Mouse (Mus musculus): ENCODE data around the gene Slc34a3. TPM values are rescaled to one million over a fixed set of nuclear protein-coding genes. Genes with fewer than 3 reads are reported as not detected.

Gene Slc34a3
- polyA plus RNA-seq, 1 experiment from 2014 or later, result not detected

DNA sequence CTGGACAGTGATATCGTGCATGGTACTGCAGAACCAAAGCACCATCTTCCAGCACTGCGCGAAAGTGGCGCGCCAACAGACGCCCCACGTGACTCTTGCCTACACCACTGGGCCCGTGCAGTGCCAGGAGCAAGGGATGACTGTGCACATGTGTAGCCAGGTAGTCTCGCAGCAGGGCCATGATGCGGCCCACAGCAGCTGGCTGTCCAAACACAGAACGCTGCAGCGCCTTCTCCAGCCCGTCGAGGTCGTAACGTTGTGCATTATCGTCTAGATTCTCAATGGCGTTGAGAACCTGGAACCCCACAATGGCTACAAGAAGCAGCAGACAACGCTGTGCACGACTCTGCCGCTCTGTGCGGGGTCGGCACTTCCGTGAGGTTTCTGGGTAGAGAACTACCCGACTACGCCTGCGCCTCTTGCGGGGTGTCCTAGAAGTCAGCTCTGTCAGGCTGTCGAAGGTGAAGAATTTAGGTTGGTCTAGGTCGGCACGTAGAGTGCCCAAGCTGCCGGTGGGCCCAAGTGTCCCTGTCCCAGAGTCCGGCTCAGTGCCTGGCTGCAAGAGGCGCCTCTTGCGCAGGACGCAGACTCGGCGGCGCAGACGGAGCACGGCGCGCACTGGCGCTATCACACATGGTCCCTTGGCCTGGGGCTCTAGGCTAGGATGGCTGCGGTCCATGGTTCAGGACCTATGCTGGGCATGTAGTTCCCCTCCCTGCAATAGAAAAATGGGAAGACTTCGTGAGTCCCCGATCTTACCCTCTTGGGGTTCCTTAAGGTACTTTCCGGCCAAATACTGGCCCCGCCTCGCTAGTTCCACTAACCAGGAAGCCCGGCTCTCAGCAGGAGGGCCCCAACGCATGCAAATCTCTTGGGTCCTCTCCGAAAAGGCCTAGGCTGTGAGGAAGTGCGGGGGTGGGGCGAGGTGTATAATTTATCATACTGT, 38.7 kb downstream of the Slc34a3 start:
- H3K9me3 ChIP-seq (replicated peaks; ENCODE audit: control insufficient read depth, low read length, poor library complexity, severe bottlenecking), result no peaks in the 10 kb centered on the region
- H3K9ac ChIP-seq (ENCODE audit: low read depth, low read length), result no peak overlapping the region
- no peak for ATAC-seq
- H3K27me3 ChIP-seq (ENCODE audit: control insufficient read depth, insufficient read depth, low read depth, low read length), result peaks cover 21% of the 10 kb centered on the region
- H3K27ac ChIP-seq (ENCODE audit: low read length), result no peak overlapping the region
- 23% methylated on average over 55 of the region's 55 CpGs for WGBS
- no peak overlapping the region for H3K4me2 ChIP-seq (ENCODE audit: low read length)
- peaks cover 9% of the 10 kb centered on the region; the same call in 1 of the 2 replicates for H3K36me3 ChIP-seq (ENCODE audit: control insufficient read depth, insufficient read depth, low read length)
- H3K4me3 ChIP-seq (ENCODE audit: low read depth, low read length), result no peak overlapping the region
- H3K4me1 ChIP-seq (ENCODE audit: control insufficient read depth, insufficient read depth, low read length), result no peaks in the 10 kb centered on the region; the same call in 1 of the 2 replicates

DNA sequence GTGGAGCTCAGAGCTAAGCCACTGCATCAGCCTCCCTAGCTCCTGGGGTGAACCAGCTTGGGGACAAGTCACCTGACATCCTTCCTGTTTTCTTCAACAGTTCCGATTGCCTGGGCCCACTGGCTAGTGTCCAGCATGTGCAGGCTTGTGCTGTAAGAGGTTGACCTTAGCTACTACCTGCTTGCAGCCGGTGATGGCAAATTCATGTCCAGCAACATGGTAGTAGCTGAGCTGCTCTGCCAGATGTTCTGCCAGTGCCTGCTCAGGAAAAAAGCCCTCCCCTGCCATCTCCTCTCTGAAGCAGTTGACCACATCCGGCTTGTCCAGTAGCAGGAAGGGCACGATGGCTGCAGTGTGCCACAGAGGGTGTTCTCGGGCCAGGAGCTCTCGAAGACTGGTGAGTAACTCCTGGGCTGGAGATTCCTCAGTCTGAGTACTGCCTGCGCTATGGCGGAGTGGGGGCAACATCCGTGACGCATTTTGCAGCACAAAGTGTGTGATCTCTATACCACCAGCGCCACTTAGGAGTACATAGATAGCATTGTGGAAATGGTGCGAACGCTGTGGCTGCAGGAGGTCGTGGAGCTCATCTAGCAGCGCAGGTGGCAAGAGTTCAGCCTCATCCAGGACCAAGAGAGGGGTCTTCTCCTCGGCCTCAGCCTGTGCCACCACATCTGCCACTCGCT, 39.5 kb downstream of the Slc34a3 start:
- WGBS, result 85% methylated on average over 17 of the region's 17 CpGs
- Histone ChIP-seq H3K4me1 (ENCODE audit: control insufficient read depth, insufficient read depth, low read length) (no peaks in the 10 kb centered on the region; the same call in 1 of the 2 replicates), H3K27ac (ENCODE audit: low read length) (no peak overlapping the region), H3K4me2 (ENCODE audit: low read length) (no peak overlapping the region), H3K9me3 (replicated peaks; ENCODE audit: control insufficient read depth, low read length, poor library complexity, severe bottlenecking) (no peaks in the 10 kb centered on the region), H3K36me3 (ENCODE audit: control insufficient read depth, insufficient read depth, low read length) (0 out of 2 replicates have a peak, but pooled peaks cover under 1% of the 10 kb centered on the region), H3K9ac (ENCODE audit: low read depth, low read length) (no peak overlapping the region), H3K4me3 (ENCODE audit: low read depth, low read length) (no peak overlapping the region), H3K27me3 (ENCODE audit: control insufficient read depth, insufficient read depth, low read depth, low read length) (peaks cover 21% of the 10 kb centered on the region)
- no peak for ATAC-seq

DNA sequence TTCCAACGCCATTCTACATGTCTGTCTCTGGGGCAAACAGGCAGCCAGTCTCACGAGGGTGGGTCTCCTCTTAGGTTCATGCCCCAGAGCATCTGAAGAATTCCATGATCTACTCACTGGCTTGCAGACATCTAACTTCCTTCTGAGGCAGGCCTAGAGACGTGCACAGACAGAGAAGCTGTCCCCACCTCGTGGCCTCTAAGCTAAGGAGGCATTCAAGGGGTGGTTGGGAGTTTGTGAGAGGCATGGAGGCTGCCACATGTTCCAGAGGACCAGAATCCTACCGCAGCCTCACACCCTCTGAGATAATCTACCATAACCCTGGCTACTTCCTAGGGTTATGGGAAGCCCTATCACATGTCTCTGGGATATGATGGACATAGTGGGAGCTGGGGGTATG, 40.2 kb downstream of the Slc34a3 start:
- H3K27me3 ChIP-seq (ENCODE audit: control insufficient read depth, insufficient read depth, low read depth, low read length), result peaks cover 21% of the 10 kb centered on the region
- ATAC-seq, result no peak
- no peak overlapping the region for H3K27ac ChIP-seq (ENCODE audit: low read length)
- H3K9me3 ChIP-seq (replicated peaks; ENCODE audit: control insufficient read depth, low read length, poor library complexity, severe bottlenecking), result no peaks in the 10 kb centered on the region
- H3K36me3 ChIP-seq (ENCODE audit: control insufficient read depth, insufficient read depth, low read length), result no peaks in the 10 kb centered on the region
- WGBS, result 88% methylated on average over 5 of the region's 5 CpGs
- no peaks in the 10 kb centered on the region; the same call in 1 of the 2 replicates for H3K4me1 ChIP-seq (ENCODE audit: control insufficient read depth, insufficient read depth, low read length)
- no peak overlapping the region for H3K9ac ChIP-seq (ENCODE audit: low read depth, low read length)
- no peak overlapping the region for H3K4me2 ChIP-seq (ENCODE audit: low read length)
- no peak overlapping the region for H3K4me3 ChIP-seq (ENCODE audit: low read depth, low read length)

DNA sequence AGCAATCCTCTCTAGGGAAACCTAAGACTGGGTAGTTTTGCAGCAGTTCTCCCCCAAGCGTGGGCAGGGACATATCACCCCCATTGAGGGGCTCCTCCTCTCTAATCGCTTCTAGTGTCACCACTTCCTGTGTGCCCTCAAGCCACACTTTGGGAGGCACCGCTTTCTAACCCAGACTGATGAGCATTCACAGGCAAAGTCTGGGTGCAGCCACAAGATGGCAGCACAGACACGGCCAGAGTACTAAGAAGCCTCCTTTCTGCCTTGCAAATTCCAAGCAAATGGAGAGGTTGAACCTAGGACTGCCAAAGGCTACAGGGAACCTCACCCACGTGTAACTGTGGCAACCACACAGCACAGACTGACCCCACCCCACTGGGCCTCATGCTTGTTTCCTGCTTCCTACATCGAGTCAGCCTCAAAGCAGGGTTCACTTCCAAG, 40.8 kb downstream of the Slc34a3 start:
- H3K27ac ChIP-seq (ENCODE audit: low read length), result no peak overlapping the region
- ATAC-seq, result peak; percentile 79
- no peak overlapping the region for H3K9ac ChIP-seq (ENCODE audit: low read depth, low read length)

DNA sequence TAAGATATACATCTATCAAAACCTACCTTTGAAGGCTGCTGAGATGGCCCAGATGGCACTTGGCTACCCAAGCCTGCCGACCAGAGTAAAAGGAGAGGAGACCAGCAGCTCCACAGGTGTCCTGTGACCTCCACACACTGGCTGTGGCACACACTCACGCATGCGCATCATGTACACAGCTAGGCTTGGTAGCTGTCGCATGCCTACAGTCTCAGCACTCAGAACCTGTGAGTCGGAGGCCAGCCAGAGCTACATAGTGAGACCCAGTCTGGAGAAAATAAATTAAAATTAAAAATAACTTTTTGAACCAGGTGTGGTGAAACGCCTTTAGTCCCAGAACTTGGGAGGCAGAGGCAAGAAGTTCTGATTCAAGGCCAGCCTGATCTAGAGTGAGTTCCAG, 46.3 kb downstream of the Slc34a3 start:
- WGBS, result 81% methylated on average over 6 of the region's 6 CpGs
- H3K9ac ChIP-seq (ENCODE audit: low read depth, low read length), result no peak overlapping the region
- H3K9me3 ChIP-seq (replicated peaks; ENCODE audit: control insufficient read depth, low read length, poor library complexity, severe bottlenecking), result no peaks in the 10 kb centered on the region
- peaks cover 13% of the 10 kb centered on the region for H3K4me1 ChIP-seq (ENCODE audit: control insufficient read depth, insufficient read depth, low read length)
- no peak overlapping the region for H3K4me2 ChIP-seq (ENCODE audit: low read length)
- H3K4me3 ChIP-seq (ENCODE audit: low read depth, low read length), result no peak overlapping the region
- no peak for ATAC-seq
- no peaks in the 10 kb centered on the region for H3K36me3 ChIP-seq (ENCODE audit: control insufficient read depth, insufficient read depth, low read length)
- no peak overlapping the region for H3K27ac ChIP-seq (ENCODE audit: low read length)
- H3K27me3 ChIP-seq (ENCODE audit: control insufficient read depth, insufficient read depth, low read depth, low read length), result no peaks in the 10 kb centered on the region

More for the DNA sequence above, 40.8 kb downstream of the Slc34a3 start:
- no peak overlapping the region for H3K4me2 ChIP-seq (ENCODE audit: low read length)
- H3K27me3 ChIP-seq (ENCODE audit: control insufficient read depth, insufficient read depth, low read depth, low read length), result peaks cover 21% of the 10 kb centered on the region
- 3% methylated on average over 6 of the region's 6 CpGs for WGBS
- H3K36me3 ChIP-seq (ENCODE audit: control insufficient read depth, insufficient read depth, low read length), result no peaks in the 10 kb centered on the region
- H3K4me3 ChIP-seq (ENCODE audit: low read depth, low read length), result no peak overlapping the region
- no peaks in the 10 kb centered on the region; the same call in 1 of the 2 replicates for H3K4me1 ChIP-seq (ENCODE audit: control insufficient read depth, insufficient read depth, low read length)
- no peaks in the 10 kb centered on the region for H3K9me3 ChIP-seq (replicated peaks; ENCODE audit: control insufficient read depth, low read length, poor library complexity, severe bottlenecking)

DNA sequence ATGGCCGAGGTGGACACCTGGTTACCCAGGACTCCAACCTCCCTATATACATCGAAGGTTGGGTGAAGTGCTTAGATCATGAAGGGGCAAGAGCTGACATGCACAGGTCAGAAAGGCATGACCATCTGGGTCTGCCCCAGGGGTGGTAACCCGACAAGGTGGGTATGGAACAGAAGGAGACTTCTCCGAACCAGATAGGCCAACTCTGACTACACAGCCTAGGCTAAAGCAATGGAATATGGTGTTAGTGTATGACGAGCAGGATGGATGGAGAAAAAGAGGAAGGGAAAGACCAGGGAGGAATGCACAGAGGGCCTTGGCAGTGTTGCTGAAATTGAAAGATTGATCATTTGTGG, 47.6 kb downstream of the Slc34a3 start:
- Histone ChIP-seq H3K4me1 (ENCODE audit: control insufficient read depth, insufficient read depth, low read length) (peaks cover 18% of the 10 kb centered on the region), H3K4me2 (ENCODE audit: low read length) (peak overlapping the region; percentile 76)

DNA sequence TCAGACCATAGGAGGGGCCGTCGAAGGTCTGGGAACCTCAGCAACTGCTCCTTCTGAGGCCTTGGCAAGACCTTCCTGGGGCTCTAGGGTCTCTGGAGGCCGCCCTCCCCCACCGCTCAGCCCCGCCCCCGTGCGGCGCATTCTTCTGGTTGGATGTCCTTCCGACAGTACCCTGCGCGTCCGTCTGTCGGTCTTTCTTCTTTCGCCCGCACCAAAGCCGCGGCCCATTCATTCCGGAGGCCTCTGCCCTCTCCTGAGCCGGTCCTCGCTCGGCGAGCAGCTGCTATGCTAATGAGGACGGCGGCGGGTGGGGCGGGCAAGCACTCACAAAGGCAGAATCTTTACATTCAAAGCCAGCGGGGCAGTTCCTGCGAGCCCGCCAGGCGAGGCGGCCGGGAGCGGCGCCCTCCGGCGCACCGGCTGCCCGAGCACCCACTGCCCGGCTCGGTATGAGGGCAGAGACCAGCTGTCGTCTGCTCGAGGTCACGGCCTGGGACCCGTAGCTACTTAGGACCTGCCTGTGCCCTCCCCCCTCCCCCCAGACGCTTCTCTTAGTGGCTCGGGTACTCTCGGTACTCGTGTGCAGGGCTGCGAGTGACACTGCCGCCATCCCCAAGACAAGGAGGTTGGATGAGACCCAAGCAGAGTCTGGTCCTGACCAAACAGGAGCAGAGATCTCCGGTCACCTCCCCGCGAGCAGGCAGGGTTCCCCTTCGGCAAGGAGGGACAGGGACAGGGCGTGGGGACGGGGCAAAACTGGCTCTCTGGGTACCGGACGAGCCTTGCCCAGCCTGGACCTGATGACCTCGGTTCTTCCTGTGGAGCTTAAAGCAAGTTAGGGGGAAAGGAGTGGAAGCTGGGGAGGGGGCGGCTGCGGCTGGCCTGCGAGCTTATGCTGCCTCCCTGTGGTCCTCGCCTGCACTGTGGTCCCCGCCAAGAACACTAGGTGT, 48.3 kb downstream of the Slc34a3 start:
- Histone ChIP-seq H3K9me3 (replicated peaks; ENCODE audit: control insufficient read depth, low read length, poor library complexity, severe bottlenecking) (no peaks in the 10 kb centered on the region), H3K36me3 (ENCODE audit: control insufficient read depth, insufficient read depth, low read length) (no peaks in the 10 kb centered on the region), H3K27me3 (ENCODE audit: control insufficient read depth, insufficient read depth, low read depth, low read length) (no peaks in the 10 kb centered on the region), H3K4me3 (ENCODE audit: low read depth, low read length) (peak overlapping the region; percentile 46), H3K27ac (ENCODE audit: low read length) (peak overlapping the region; percentile 80), H3K4me1 (ENCODE audit: control insufficient read depth, insufficient read depth, low read length) (peaks cover 18% of the 10 kb centered on the region), H3K4me2 (ENCODE audit: low read length) (peak overlapping the region; percentile 76), H3K9ac (ENCODE audit: low read depth, low read length) (peak overlapping the region; percentile 74)
- peak; percentile 79 for ATAC-seq
- WGBS, result under 1% methylated on average over 63 of the region's 64 CpGs

More for the DNA sequence above, 47.6 kb downstream of the Slc34a3 start:
- Histone ChIP-seq H3K4me3 (ENCODE audit: low read depth, low read length) (peak overlapping the region; percentile 46), H3K27ac (ENCODE audit: low read length) (no peak overlapping the region; the same call in 1 of the 2 replicates), H3K9ac (ENCODE audit: low read depth, low read length) (peak overlapping the region; percentile 74; the same call in 1 of the 2 replicates), H3K36me3 (ENCODE audit: control insufficient read depth, insufficient read depth, low read length) (no peaks in the 10 kb centered on the region), H3K27me3 (ENCODE audit: control insufficient read depth, insufficient read depth, low read depth, low read length) (no peaks in the 10 kb centered on the region), H3K9me3 (replicated peaks; ENCODE audit: control insufficient read depth, low read length, poor library complexity, severe bottlenecking) (no peaks in the 10 kb centered on the region)
- WGBS, result 25% methylated on average over 5 of the region's 5 CpGs
- no peak for ATAC-seq

DNA sequence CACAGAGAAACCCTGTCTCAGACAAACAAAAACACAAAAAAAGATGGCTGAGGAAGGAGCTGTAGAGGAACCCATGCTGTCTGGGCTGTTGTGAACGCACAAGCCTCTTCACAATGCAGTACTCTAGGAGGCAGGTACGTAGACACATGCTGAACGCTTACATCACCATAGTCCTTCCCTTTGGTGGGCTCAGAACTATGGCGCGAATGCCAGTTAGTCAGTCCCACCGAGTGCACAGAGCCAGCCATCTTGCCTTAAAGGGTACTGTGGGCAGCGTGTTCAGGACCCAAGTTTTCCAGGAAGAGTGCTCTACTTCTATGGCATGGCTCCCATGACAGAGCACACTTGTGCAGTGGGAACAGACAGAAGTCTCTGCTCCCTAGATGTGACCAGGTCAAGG, 49.7 kb downstream of the Slc34a3 start:
- Histone ChIP-seq H3K9me3 (replicated peaks; ENCODE audit: control insufficient read depth, low read length, poor library complexity, severe bottlenecking) (no peaks in the 10 kb centered on the region), H3K4me2 (ENCODE audit: low read length) (no peak overlapping the region), H3K4me1 (ENCODE audit: control insufficient read depth, insufficient read depth, low read length) (peaks cover 23% of the 10 kb centered on the region), H3K9ac (ENCODE audit: low read depth, low read length) (no peak overlapping the region), H3K36me3 (ENCODE audit: control insufficient read depth, insufficient read depth, low read length) (no peaks in the 10 kb centered on the region), H3K27ac (ENCODE audit: low read length) (no peak overlapping the region), H3K4me3 (ENCODE audit: low read depth, low read length) (no peak overlapping the region), H3K27me3 (ENCODE audit: control insufficient read depth, insufficient read depth, low read depth, low read length) (no peaks in the 10 kb centered on the region; the same call in 1 of the 2 replicates)
- no peak for ATAC-seq
- WGBS, result 91% methylated on average over 7 of the region's 7 CpGs

All from midbrain, embryonic 16.5 days (tissue).